Mouse (Mus musculus): ENCODE measurements around the gene Gm5447.

The Gm5447 gene

DNA sequence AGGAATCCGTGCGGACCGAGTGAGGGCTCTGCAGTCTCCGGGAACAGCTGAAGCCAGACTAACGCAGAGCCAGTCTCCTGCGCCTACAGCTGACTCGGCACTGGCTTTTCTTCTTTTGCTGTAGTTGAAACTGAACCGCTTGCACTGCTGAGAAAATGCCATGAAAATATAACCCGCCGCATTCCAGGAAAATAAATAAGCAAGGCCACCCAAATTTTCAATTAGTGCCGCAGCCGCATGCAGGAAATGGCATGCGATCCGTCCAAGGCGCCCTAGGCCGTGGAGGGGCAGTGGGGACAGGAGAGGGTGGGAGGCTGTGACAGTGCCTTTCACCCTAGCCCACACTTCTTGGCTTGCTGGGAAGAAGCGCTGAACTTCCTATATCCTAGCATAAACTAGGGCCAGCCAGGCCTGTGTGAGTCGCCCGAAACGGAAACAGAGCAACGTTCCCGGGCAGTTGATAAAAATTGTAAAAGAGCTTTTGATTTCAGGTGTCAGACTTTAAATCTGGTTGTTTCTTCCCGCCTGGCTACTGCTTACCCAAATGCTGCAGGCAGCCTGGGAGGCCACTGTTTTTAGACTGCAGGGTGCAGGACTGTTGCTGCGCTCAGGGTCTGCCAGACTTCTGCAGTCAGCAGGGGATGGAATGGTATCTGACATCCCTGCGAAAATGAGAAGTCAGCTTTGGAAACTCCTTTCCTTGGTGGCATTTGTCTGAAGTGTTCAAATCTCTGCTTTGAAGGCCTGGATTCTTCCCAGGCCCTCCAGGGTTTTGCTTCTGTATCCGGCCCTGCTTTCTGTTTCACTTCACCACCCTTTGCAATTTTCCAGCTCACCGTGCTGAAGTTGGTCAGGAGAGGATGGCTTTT lies 11.8 kb downstream of the Gm5447 start:
- no peak for DNase-seq (ENCODE audit: extremely low spot score, low read depth, low spot score)

DNA sequence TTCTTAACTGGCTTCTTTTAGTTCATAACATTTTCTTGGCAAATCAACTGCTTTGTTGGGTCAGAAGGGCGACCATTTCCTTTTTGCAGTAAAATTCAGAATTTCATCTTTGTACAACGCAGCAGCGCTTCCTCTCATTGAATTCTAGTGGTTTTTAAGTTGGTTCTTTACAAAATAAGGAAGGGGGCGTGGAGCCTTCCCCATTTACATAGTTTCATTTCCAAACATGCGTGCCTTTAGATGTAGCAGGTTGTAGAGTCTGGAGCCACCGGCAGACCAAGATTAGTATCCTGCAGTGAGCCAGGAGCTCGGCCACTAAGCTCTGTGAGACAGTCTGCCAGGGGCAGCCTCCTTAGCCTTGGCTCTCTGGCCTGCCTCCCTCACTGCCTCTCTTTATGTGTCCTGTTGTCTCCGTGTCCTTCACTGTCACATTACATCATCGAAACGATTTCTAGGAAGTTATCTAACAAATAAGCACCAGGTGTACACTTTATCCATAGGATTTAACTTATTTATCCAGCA lies 13.0 kb downstream of the Gm5447 start:
- DNase-seq (ENCODE audit: extremely low spot score, low read depth, low spot score) = no peak

DNA sequence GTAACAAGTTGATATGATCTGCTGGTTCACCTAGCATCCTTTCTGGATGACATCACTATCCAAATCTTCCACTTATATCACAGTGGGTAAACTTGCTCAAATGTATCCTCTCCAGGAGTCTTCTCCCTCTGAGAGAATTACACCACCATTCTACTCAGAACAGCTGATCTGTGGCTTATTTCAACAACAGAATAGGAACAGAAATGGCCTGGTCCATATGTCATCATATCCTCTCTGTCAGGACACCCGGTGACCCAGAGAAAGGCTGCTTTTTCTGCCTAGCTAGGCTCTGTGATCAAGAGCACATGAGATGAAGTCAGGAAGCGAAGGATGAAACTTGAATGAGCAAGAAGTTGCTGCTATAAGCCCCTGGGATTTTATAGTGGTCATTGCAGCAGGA lies 13.7 kb downstream of the Gm5447 start:
- DNase-seq (ENCODE audit: extremely low spot score, low read depth, low spot score) = no peak

DNA sequence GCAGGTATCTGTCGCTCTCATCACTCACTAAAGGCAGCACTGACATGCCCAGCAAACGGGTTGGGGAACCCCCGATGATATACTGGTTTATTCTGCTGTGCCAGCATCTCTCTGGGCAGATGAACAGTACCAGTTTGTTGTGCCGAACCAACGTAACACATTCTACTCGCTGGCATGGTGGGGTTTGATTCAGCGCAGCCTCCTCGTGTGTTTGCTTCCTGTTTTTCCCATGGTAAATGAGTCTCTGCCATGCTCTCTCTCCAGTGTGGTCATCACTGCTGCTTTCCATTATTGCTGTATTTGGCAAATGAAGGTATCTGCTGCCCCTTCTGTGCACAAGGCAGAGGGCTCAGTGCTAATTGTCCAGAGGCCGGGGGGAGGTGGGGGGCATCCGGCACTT lies 15.7 kb downstream of the Gm5447 start:
- DNase-seq (ENCODE audit: extremely low spot score, low read depth, low spot score) = no peak

DNA sequence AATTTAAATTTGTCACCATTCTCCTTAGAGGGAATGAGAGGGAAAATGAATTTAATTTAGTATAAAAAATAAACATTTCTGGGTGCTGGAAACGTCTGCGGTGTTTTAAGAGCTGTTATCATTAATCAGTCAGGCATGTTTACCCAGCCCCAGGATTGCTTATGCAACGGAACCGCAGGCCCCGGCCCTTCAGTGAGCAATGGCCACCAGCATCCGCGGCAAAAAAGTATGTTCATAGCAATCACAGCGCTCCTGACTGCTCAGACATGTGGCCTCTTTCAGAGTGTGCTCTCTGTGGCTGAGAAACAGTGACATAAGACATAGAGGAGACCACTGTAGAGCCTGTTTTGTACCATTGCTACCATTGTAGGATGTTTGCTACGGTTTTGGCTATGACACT lies 16.2 kb downstream of the Gm5447 start:
- DNase-seq (ENCODE audit: extremely low spot score, low read depth, low spot score) = no peak

DNA sequence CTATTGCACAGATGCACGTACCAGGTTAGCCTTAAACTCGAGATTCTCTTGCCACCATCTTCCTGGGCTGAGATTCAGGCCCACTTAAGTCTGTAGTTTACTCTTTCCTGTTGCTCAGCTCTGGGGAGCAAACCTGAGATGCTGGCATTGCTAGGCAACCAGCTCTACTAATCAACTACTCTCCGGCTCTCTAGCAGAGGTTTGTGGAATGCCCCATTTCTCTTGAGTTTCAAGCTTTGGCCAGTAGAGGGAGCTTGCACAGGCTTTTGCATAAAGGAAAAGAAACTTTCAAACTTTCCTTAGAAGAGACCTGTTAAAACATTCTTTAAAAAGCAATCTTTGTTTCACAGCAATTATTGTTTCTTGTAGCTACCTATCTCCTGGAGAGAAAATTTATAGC lies 19.8 kb downstream of the Gm5447 start:
- peak; percentile 70 for DNase-seq (ENCODE audit: extremely low spot score, low read depth, low spot score)

DNA sequence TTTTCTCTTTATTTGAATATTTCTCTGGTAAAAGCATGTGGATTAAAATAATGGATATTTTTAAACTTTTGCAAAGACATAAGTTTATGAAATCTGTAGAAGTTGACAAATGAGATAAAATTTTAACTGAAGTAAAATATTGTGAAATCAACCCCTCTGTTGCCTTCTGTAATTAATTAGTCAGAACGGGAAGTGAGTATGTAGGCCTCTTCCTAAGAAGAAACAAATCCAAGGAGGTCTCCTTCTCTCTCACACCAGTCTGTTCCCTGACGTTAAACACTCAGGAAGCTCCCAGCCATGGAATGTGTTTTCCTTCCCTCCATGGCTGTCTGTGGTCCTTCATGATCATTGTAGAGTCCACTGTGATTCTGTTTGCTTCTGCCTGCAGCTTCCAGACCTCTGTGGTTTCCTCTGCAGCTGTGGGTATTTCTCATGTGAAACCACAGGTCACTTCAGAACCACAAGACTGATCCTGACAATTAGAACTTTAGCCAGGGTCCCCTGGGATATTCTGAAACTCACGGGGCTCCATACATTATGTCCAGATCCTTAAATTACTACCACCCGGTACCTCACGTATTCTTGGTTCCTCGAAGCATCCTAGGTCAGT lies 20.4 kb downstream of the Gm5447 start:
- no peak for DNase-seq (ENCODE audit: extremely low spot score, low read depth, low spot score)

DNA sequence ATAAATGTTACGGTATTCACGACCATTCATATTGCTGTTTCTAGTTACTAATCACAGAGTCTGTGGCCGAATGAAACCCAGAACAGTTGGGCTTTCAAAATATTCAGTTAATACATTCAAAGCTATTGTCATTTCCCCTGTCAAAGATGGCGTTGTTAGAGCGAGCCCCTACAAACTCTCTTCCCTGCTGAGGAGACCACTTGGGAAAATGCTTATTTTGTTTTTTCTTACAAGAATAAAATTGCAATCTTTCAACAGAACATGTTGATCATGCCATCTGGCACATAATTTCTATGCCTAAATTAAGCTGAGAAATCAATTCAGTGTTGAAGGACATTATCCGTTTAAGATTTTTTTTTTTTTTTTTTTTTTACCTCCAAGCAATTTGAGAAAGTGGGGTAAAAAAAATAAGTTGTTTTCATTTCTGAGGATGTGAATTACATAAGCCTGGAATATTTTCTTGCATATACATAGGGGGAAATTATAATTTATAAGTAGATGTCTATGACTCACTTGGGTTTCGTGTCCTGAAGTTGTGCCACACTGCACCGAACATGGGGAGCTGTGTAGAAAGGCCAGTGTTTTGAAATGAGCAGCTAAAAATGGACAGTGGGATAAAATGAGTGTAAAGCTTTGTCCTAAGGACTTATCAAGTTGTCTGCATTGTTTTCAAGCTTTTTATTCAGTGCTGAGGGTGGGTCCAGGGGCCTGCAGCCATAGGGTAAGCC lies 23.7 kb downstream of the Gm5447 start:
- DNase-seq (ENCODE audit: extremely low spot score, low read depth, low spot score) = no peak

DNA sequence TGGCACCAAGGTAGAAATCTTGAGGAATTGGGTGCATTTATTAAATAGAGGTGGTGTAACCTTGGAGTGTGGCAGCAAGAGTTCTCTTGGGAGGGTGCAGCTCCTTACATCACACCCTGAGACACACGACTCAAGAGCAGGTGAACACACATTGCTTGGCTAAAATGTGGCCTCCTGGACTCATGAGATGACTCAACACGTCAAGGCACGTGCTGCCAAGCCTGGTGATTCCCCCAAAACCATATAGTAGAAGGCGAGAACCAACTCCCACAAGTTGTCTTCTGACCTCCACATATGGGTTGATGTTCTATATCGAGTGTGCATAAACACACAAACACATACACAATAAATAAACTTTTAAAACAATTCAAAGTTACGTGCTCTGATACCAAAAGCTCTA lies 25.8 kb downstream of the Gm5447 start:
- no peak for DNase-seq (ENCODE audit: extremely low spot score, low read depth, low spot score)

DNA sequence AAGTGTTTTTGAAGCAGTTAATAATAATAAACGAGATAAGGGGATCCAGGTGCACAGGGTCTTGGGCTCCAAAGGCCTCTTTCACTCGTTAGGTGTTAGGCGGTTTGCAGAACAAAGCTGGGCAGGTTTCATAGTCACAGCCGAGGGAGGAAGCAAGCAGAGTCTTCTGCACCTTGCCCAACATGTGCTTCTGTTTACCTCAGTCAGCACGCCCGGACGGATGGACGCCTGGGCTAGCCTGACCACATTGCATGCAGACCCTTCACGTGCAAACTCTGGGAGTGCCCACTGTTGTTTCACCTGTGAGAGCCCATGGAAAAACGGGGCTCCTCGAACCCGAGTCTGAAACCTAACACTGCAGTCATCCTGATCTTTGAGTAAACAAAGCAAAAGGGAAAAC lies 30.5 kb downstream of the Gm5447 start:
- DNase-seq (ENCODE audit: extremely low spot score, low read depth, low spot score) = no peak

DNA sequence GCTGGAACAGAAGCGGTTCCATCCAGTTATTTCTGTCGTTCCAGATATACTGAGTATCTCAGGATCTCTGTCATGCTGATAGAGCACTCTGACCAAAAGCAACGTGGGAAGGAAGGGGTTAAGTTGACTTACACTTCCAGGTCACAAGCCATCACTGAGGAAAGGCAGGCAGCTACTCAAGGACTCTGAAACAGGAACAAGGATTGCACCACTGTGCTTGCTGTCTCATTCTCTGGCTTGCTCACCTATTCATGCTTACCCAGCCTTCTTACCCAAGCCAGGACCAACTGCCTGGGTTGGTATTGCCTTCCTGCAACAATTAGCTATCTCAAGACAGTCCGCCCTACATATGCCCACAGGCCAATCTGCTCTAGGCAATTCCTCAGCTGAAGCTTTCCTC lies 31.0 kb downstream of the Gm5447 start:
- no peak for DNase-seq (ENCODE audit: extremely low spot score, low read depth, low spot score)

DNA sequence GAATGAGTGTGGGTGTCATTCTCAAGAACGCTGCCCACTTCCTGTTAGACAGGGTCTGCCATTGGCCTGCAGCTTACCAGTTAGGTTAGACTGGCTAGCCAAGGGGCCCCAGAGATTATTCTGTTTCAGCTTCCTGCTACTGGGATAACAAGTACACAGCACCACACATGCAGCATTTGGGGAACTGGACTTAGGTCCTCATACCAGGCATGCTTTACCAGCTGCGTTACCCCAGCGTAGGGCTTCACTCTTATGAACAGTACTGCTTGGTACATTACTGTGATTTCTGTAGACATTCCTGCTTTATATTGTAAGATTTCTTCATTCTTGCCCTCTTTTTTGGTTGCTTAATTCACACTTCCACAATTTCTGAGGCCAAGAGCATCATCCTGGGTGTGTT lies 43.5 kb downstream of the Gm5447 start:
- no peak for DNase-seq (ENCODE audit: extremely low spot score, low read depth, low spot score)

DNA sequence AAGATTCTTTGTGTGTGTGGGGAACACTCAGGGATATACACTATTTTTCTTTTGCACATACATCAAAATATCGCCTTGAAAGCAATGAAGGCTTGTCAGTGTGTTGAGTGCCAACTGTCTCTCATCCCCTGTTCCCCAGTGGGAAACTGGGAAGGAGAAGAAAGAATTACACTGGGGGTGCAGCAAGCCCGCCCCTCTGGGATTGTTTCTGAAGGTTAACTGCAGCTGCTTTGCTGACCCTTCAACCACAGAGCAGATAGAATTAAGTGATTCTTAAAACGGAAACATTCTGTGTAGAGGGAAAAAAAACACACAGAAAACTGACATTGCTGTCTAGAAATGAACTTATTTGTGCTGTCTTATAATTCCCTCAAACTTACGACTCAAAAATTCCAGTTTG lies 47.5 kb downstream of the Gm5447 start:
- no peak for DNase-seq (ENCODE audit: extremely low spot score, low read depth, low spot score)

DNA sequence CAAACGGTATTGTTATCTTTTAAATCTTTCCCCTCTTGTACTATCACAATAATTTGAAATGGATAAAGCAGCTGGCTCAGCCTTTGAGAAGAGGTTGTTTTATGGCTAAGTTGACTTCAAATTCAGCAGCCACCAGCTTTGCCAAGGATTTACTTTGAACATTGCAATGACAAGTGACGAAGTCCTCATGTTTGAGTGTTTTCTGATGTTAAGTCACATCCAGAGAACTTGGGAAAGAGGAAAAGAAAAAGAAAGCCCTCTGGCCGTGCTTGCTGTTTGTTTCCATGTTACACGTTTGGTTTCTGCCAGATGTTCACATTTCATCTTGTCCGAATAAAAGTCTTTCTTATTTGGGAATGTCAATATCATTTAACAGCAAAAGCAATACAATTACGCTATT lies 47.9 kb downstream of the Gm5447 start:
- no peak for DNase-seq (ENCODE audit: extremely low spot score, low read depth, low spot score)

DNA sequence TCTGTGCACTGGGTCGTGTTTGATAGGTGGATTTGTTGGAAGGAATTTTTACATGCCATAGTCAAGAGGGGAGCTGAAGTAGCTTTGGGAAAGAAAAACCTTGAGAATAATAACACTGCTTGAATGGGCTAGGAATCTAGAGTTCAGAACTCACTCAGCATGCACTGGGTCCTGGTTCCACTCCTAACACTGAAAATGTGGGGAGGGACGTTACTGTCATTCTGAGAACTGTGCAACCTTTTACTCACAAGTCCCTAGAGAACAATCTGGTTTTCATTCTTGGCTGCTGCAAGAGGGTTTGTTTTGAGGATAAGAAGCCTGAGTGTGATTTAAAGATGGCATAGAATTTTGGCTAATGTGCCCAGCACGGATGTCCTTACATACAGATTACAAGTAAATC lies 49.7 kb downstream of the Gm5447 start:
- DNase-seq (ENCODE audit: extremely low spot score, low read depth, low spot score) = no peak

Data from hindlimb bud, embryonic 11.5 days (tissue).